Comparison of ENCODE assay signal across 14 mouse cellular contexts in genomic region chr9:13699061-13699780, GRCm38 (mm10). TPM values are rescaled to one million over a fixed set of nuclear protein-coding genes. Genes with fewer than 3 reads are reported as not detected.
DNase-seq lines count a peak whose midpoint lies in the region; ATAC-seq lines count a peak whose summit lies in the region.
"Had no signal": no experiment of that assay in that cellular context is flagged by ENCODE, and none has a peak within 500 bp of the region (broad histone marks: within the 10 kb centered on the region; RNA-seq: fewer than 3 reads in every experiment).

No protein-coding gene starts in this region.

- no peaks in the 10 kb centered on the region for H3K27me3 ChIP-seq in hindbrain, embryonic 11.5 days (ENCODE audit: control insufficient read depth, insufficient read depth, low read length)
- no peaks in the 10 kb centered on the region for H3K27me3 ChIP-seq in midbrain, embryonic 14.5 days (ENCODE audit: control insufficient read depth, insufficient read depth, low read length)
- H3K27me3 ChIP-seq: liver, embryonic 13.5 days had no signal

- H3K36me3 ChIP-seq in hindbrain, embryonic 11.5 days (ENCODE audit: control insufficient read depth, insufficient read depth, low read length): no peaks in the 10 kb centered on the region
- peaks cover 12% of the 10 kb centered on the region; the same call in 1 of the 2 replicates for H3K36me3 ChIP-seq in midbrain, embryonic 14.5 days (ENCODE audit: control insufficient read depth, insufficient read depth, low read length)
- H3K36me3 ChIP-seq: G1E; liver, embryonic 13.5 days had no signal

- intact Hi-C loops in gastrocnemius, postnatal 36 days (cut with DNase I): no loop called here

- WGBS in hindbrain, embryonic 11.5 days: 22% methylated on average over 14 of the region's 14 CpGs
- WGBS in midbrain, embryonic 14.5 days: 11% methylated on average over 14 of the region's 14 CpGs

- no peak overlapping the region for H3K4me3 ChIP-seq in hindbrain, embryonic 11.5 days (ENCODE audit: low read depth, low read length)
- H3K4me3 ChIP-seq in midbrain, embryonic 14.5 days (replicated peaks; ENCODE audit: low read depth, low read length): no peak overlapping the region
- H3K4me3 ChIP-seq: liver, embryonic 13.5 days had no signal

- 0 out of 2 replicates have a peak overlapping the region, but pooled peaks have one; percentile 7 for H3K9ac ChIP-seq in hindbrain, embryonic 11.5 days (ENCODE audit: low read depth, low read length)
- no peak overlapping the region for H3K9ac ChIP-seq in midbrain, embryonic 14.5 days (replicated peaks; ENCODE audit: low read length)
- H3K9ac ChIP-seq: liver, embryonic 13.5 days had no signal

- ATAC-seq in hindbrain, embryonic 11.5 days (ENCODE audit: low FRiP score): peak; percentile 87
- ATAC-seq in midbrain, embryonic 14.5 days (ENCODE audit: low FRiP score, low TSS enrichment): peak; percentile 61
- ATAC-seq in megakaryocyte-erythroid progenitor cell, adult 5-6 weeks (replicated peaks; ENCODE audit: low FRiP score, low TSS enrichment, poor library complexity, severe bottlenecking): no peak
- ATAC-seq: intestine, postnatal 0 days had no signal

- H3K27ac ChIP-seq in hindbrain, embryonic 11.5 days (ENCODE audit: low read depth, low read length): peak overlapping the region; percentile 65
- H3K27ac ChIP-seq in midbrain, embryonic 14.5 days (replicated peaks; ENCODE audit: low read depth, low read length): peak overlapping the region; percentile 66
- H3K27ac ChIP-seq: liver, embryonic 13.5 days had no signal

- H3K9me3 ChIP-seq in hindbrain, embryonic 11.5 days (ENCODE audit: control insufficient read depth, low read length): no peaks in the 10 kb centered on the region
- H3K9me3 ChIP-seq in midbrain, embryonic 14.5 days (ENCODE audit: control insufficient read depth, low read length): no peaks in the 10 kb centered on the region
- H3K9me3 ChIP-seq: G1E; liver, embryonic 13.5 days had no signal

- 0 out of 2 replicates have a peak, but pooled peaks cover 3% of the 10 kb centered on the region for H3K4me1 ChIP-seq in hindbrain, embryonic 11.5 days (replicated peaks; ENCODE audit: control insufficient read depth, insufficient read depth, low read length)
- H3K4me1 ChIP-seq in midbrain, embryonic 14.5 days (ENCODE audit: control insufficient read depth, insufficient read depth, low read length): peaks cover 13% of the 10 kb centered on the region; the same call in 1 of the 2 replicates
- H3K4me1 ChIP-seq: liver, embryonic 13.5 days had no signal

- no peak overlapping the region for H3K4me2 ChIP-seq in hindbrain, embryonic 11.5 days (replicated peaks; ENCODE audit: low read depth, low read length)
- H3K4me2 ChIP-seq in midbrain, embryonic 14.5 days (ENCODE audit: low read length): no peak overlapping the region
- H3K4me2 ChIP-seq: liver, embryonic 13.5 days had no signal

- peak; percentile 33 for DNase-seq in heart, adult 11 months
- no peak for DNase-seq in heart, postnatal 4 days
- DNase-seq in hindbrain, embryonic 11.5 days (ENCODE audit: low spot score): peak; percentile 64
- peak; percentile 67 for DNase-seq in midbrain, embryonic 14.5 days
- no peak for DNase-seq in adrenal gland, postnatal 4 days (ENCODE audit: low spot score in 2 of 2)
- DNase-seq in heart, adult 8-10 months (ENCODE audit: low spot score): no peak
- no peak for DNase-seq in gastrocnemius, postnatal 36 days
- DNase-seq: gastrocnemius, postnatal 14 days; liver, embryonic 13.5 days; lung, postnatal 36 days; right cerebral cortex, adult 18-20 months had no signal

RNA-seq across cellular contexts. Expression of gene Mtmr2, which starts 49.0 kb away (rescaled TPM):
- total RNA-seq in heart, postnatal 4 days (2021): 10 to 100 TPM; 47.0 TPM
- 79.1 and 79.3 TPM in 2 replicates for polyA plus RNA-seq in hindbrain, embryonic 11.5 days (2014; fragmentation: Nextera tagmentation; extraction: Ambion mirVana)
- 49.5 and 60.6 TPM in 2 replicates for polyA plus RNA-seq in midbrain, embryonic 14.5 days (2014; fragmentation: Nextera tagmentation; extraction: Ambion mirVana)
- total RNA-seq in megakaryocyte-erythroid progenitor cell, adult 5-6 weeks (2014; fragmentation: Nextera tagmentation): 21.4 and 25.0 TPM in 2 replicates
- 41.2 and 52.9 TPM in 2 replicates for total RNA-seq in megakaryocyte-erythroid progenitor cell, adult 5-6 weeks (2017)
- total RNA-seq in adrenal gland, postnatal 4 days (2021): 10 to 100 TPM; 79.1 to 79.2 TPM
- total RNA-seq in heart, adult 8-10 months (2022): 10 to 100 TPM; 16.7 to 20.1 (median 17.7) TPM
- 10 to 100 TPM; 19.0 to 19.3 TPM for total RNA-seq in gastrocnemius, postnatal 36 days (2021)

Comparison
In these comparisons a context has a peak if more than half of its experiments do, and no peak if none do; other contexts are left out.
1. DNase-seq: peak in heart, adult 11 months (single experiment), hindbrain, embryonic 11.5 days (single experiment) and midbrain, embryonic 14.5 days (single experiment); none in heart, postnatal 4 days (single experiment), adrenal gland, postnatal 4 days (0 of 2), heart, adult 8-10 months (single experiment) and gastrocnemius, postnatal 36 days (0 of 2).